Mouse (Mus musculus) hindbrain, postnatal 0 days (tissue): ENCODE results near the gene Myom3. TPM values are rescaled to one million over a fixed set of nuclear protein-coding genes. Genes with fewer than 3 reads are reported as not detected.

Experiments
- ATAC-seq: fragments of 200-750 bp; cut with Nextera tagmentation; 2 replicates; pipeline ENCODE4 v1.8.0; 2017; ENCODE audit warnings: mild to moderate bottlenecking, moderate TSS enrichment, moderate library complexity
- DNase-seq: peaks from one replicate; pipeline ENCODE4 v3.0.0-alpha.2; 2015; ENCODE audit warnings: low spot score
- H3K27ac ChIP-seq: fragments of 300-500 bp; sonication (generic); 2 replicates; pipeline ENCODE4 v1.5.1; 2014; ENCODE audit warnings: mild to moderate bottlenecking
- H3K27me3 ChIP-seq: fragments of 300-500 bp; sonication (generic); 2 replicates; pipeline ENCODE4 v1.6.1; 2014; ENCODE audit warnings: low read length, mixed read lengths; ENCODE audit not compliant: insufficient read depth
- H3K36me3 ChIP-seq: fragments of 300-500 bp; sonication (generic); 2 replicates; pipeline ENCODE4 v1.6.1; 2014; ENCODE audit warnings: low read length, mixed read lengths; ENCODE audit not compliant: insufficient read depth
- H3K4me1 ChIP-seq: fragments of 300-500 bp; sonication (generic); 2 replicates; pipeline ENCODE4 v1.6.1; 2014; ENCODE audit warnings: antibody characterized with exemption, low read length, mixed read lengths; ENCODE audit not compliant: insufficient read depth
- H3K4me2 ChIP-seq: fragments of 300-500 bp; sonication (generic); 2 replicates; pipeline ENCODE4 v1.6.1; 2014; ENCODE audit warnings: low read depth, mild to moderate bottlenecking, low read length, moderate library complexity, mixed read lengths
- H3K4me3 ChIP-seq: fragments of 300-500 bp; sonication (generic); 2 replicates; pipeline ENCODE4 v1.5.1; 2014; ENCODE audit warnings: low read length
- H3K9ac ChIP-seq: fragments of 300-500 bp; sonication (generic); replicated peaks from 2 replicates; pipeline ENCODE4 v1.6.1; 2014; ENCODE audit warnings: mild to moderate bottlenecking, low read length, moderate library complexity, mixed read lengths
- H3K9me3 ChIP-seq: fragments of 300-500 bp; sonication (generic); 2 replicates; pipeline ENCODE4 v1.6.1; 2016; ENCODE audit warnings: low read length, mixed read lengths
- CTCF ChIP-seq: IDR thresholded peaks from 2 replicates; pipeline ENCODE4 v1.5.1; 2016; ENCODE audit warnings: antibody characterized with exemption, control low read depth, low read depth
- WGBS: fragments of 180-500 bp; shearing (Covaris S2); extraction: QIAGEN DNeasy Blood & Tissue Kit; methylation state at CpG from one replicate; pipeline ENCODE4 v1.1.7; 2014; 5-methylcytosine and 5-hydroxymethylcytosine counted together
- polyA plus RNA-seq: library from polyadenylated mRNA; unstranded; fragments of >200 nt; fragmentation: Nextera tagmentation; extraction: Ambion mirVana; gene quantifications from 2 replicates; pipeline ENCODE4 v1.2.1, GENCODE M21; 2015
- total RNA-seq: library from RNA; depleted of rRNA; stranded (reverse); fragments of >200 nt; gene quantifications from 2 replicates; pipeline ENCODE4 v1.2.3, GENCODE M21; 2014

Gene Myom3
- total and polyA plus RNA-seq, 2 experiments from 2014 or later = 0.58 to 1.4 TPM

DNA sequence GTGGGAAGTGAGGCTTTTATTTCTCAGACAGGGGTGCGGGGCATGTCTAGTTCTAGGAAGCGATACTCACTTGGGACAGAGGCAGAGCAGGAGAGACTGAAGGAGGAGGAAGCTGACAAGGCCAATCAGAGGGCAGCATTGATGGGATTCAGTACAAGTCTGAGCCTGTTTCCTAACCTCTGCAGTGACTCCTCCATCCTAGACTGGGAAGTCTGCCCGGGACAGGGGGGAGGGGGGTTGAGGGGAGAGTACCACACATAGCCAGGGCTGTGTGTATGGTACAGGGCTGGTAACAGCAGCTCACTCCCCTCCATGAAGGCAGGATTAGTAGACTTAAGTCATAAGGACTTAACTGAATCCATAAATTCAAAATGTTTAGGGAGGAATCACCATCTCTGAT lies 20.7 kb downstream of the Myom3 start:
- Histone ChIP-seq H3K4me3 (no peak overlapping the region), H3K9ac (no peak overlapping the region), H3K4me2 (no peak overlapping the region), H3K27ac (no peak overlapping the region), H3K4me1 (no peaks in the 10 kb centered on the region), H3K9me3 (no peaks in the 10 kb centered on the region), H3K36me3 (no peaks in the 10 kb centered on the region), H3K27me3 (no peaks in the 10 kb centered on the region)
- peak; percentile 24 for DNase-seq
- WGBS = 76% methylated on average over 3 of the region's 3 CpGs
- TF ChIP-seq CTCF = no peak
- ATAC-seq = peak; percentile 76

GRCm38 (mm10) chr4:135781304-135781703 lies 21.8 kb downstream of the Myom3 start:
- H3K9ac ChIP-seq = no peak overlapping the region
- no peak for DNase-seq
- no peak overlapping the region for H3K4me3 ChIP-seq
- no peaks in the 10 kb centered on the region for H3K4me1 ChIP-seq
- H3K9me3 ChIP-seq = no peaks in the 10 kb centered on the region
- H3K36me3 ChIP-seq = no peaks in the 10 kb centered on the region
- H3K27ac ChIP-seq = no peak overlapping the region
- no peak for ATAC-seq
- no peak for TF ChIP-seq CTCF
- H3K4me2 ChIP-seq = no peak overlapping the region
- 77% methylated on average over 5 of the region's 5 CpGs for WGBS
- H3K27me3 ChIP-seq = no peaks in the 10 kb centered on the region

- 82% methylated on average over 5 of the region's 5 CpGs for WGBS
- no peak for ATAC-seq
- Histone ChIP-seq H3K36me3 (no peaks in the 10 kb centered on the region), H3K27ac (no peak overlapping the region), H3K4me2 (no peak overlapping the region), H3K9ac (no peak overlapping the region), H3K9me3 (no peaks in the 10 kb centered on the region), H3K27me3 (no peaks in the 10 kb centered on the region), H3K4me3 (no peak overlapping the region), H3K4me1 (no peaks in the 10 kb centered on the region)
- no peak for DNase-seq
- TF ChIP-seq CTCF = no peak
These were observed 27.1 kb downstream of the Myom3 start for GRCm38 (mm10) chr4:135786581-135786980.

DNA sequence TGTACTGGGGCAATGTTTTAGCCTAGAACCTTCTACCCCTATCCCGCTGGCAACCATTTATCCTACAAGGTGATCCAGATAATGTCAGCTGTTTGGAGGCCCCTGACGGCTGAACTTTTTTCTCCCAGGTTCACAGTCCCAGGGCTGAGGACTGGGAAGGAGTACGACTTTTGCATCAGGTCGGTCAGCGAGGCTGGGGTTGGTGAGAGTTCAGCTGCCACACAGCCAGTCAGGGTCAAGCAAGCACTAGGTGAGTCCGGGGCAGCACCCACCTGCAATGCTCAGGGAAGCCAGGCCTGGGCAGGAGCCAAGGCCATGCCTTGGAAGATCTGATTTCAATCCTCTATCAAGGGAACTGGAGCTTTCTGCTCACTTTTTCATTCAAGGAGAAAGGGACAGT lies 27.8 kb downstream of the Myom3 start:
- TF ChIP-seq CTCF = no peak
- H3K9me3 ChIP-seq = no peaks in the 10 kb centered on the region; the same call in 1 of the 2 replicates
- no peaks in the 10 kb centered on the region for H3K27me3 ChIP-seq
- no peak overlapping the region for H3K4me3 ChIP-seq
- H3K36me3 ChIP-seq = no peaks in the 10 kb centered on the region
- no peak for ATAC-seq
- no peak overlapping the region for H3K9ac ChIP-seq
- DNase-seq = no peak
- H3K27ac ChIP-seq = no peak overlapping the region
- no peak overlapping the region for H3K4me2 ChIP-seq
- WGBS = 84% methylated on average over 6 of the region's 6 CpGs
- H3K4me1 ChIP-seq = no peaks in the 10 kb centered on the region

- no peaks in the 10 kb centered on the region for H3K4me1 ChIP-seq
- no peak for ATAC-seq
- H3K36me3 ChIP-seq = no peaks in the 10 kb centered on the region
- H3K9me3 ChIP-seq = no peaks in the 10 kb centered on the region; the same call in 1 of the 2 replicates
- no peak overlapping the region for H3K4me3 ChIP-seq
- H3K27me3 ChIP-seq = no peaks in the 10 kb centered on the region
- H3K9ac ChIP-seq = no peak overlapping the region
- no peak for DNase-seq
- no peak for TF ChIP-seq CTCF
- no peak overlapping the region for H3K27ac ChIP-seq
- no peak overlapping the region for H3K4me2 ChIP-seq
- 67% methylated on average over 2 of the region's 2 CpGs for WGBS
These were observed 29.6 kb downstream of the Myom3 start for GRCm38 (mm10) chr4:135789135-135789534.

DNA sequence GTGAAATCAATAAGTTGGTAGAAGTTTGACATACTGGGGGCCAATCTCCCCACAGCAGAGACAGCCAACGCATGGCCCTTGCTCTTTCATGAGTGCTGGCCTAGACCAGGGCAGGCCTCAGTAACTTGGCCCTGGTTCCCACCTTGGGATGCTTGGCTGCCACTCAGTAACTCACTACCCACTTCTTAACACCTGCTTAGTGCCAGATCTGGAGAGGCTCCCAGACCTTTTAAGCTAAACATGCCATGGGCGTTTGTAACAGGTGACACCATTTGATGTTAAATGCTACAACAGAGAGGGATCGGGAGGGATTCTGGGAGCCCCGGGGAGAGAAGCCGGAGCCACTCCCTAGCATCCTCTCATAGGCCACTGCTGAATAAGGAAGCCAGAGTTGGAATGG lies 33.3 kb downstream of the Myom3 start:
- H3K9me3 ChIP-seq = no peaks in the 10 kb centered on the region; the same call in 1 of the 2 replicates
- H3K4me3 ChIP-seq = no peak overlapping the region
- no peaks in the 10 kb centered on the region for H3K36me3 ChIP-seq
- ATAC-seq = no peak
- no peak overlapping the region for H3K4me2 ChIP-seq
- H3K27ac ChIP-seq = no peak overlapping the region
- H3K4me1 ChIP-seq = no peaks in the 10 kb centered on the region
- no peak overlapping the region for H3K9ac ChIP-seq
- no peak for DNase-seq
- H3K27me3 ChIP-seq = no peaks in the 10 kb centered on the region
- 90% methylated on average over 5 of the region's 5 CpGs for WGBS
- no peak for TF ChIP-seq CTCF

DNA sequence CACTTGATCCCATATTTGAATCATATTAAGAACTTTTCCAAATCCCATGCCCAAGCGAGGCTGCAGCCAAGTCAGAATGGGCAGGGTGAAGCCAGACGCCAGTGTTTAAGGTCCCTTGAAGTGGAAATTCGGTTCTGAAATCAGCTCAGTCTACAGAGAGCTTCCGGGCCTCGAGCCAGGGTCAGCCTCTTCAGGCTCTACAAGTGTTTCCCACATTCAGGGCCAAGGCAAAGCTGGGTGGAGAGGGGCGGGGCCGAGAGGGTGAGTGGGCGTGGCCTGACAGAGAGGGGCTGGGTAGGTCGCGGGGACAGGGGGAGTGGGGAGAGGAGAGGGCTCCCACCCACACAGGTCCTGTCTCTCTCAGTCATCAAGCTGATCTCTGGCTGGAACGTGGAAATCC lies 38.4 kb downstream of the Myom3 start:
- Histone ChIP-seq H3K9ac (no peak overlapping the region), H3K27me3 (no peaks in the 10 kb centered on the region), H3K4me1 (no peaks in the 10 kb centered on the region), H3K36me3 (no peaks in the 10 kb centered on the region), H3K9me3 (no peaks in the 10 kb centered on the region), H3K27ac (no peak overlapping the region), H3K4me2 (no peak overlapping the region), H3K4me3 (no peak overlapping the region)
- DNase-seq = peak; percentile 57
- ATAC-seq = peak; percentile 65
- WGBS = 17% methylated on average over 11 of the region's 11 CpGs
- TF ChIP-seq CTCF = no peak
